Mouse (Mus musculus): ENCODE results near the gene Epo. TPM values are rescaled to one million over a fixed set of nuclear protein-coding genes. Genes with fewer than 3 reads are reported as not detected.
A peak's percentile ranks its signal among the peaks of the same experiment; 100 is the strongest.

The Epo gene
- polyA plus RNA-seq, 1 experiment from 2014 or later: 0.63 TPM

DNA sequence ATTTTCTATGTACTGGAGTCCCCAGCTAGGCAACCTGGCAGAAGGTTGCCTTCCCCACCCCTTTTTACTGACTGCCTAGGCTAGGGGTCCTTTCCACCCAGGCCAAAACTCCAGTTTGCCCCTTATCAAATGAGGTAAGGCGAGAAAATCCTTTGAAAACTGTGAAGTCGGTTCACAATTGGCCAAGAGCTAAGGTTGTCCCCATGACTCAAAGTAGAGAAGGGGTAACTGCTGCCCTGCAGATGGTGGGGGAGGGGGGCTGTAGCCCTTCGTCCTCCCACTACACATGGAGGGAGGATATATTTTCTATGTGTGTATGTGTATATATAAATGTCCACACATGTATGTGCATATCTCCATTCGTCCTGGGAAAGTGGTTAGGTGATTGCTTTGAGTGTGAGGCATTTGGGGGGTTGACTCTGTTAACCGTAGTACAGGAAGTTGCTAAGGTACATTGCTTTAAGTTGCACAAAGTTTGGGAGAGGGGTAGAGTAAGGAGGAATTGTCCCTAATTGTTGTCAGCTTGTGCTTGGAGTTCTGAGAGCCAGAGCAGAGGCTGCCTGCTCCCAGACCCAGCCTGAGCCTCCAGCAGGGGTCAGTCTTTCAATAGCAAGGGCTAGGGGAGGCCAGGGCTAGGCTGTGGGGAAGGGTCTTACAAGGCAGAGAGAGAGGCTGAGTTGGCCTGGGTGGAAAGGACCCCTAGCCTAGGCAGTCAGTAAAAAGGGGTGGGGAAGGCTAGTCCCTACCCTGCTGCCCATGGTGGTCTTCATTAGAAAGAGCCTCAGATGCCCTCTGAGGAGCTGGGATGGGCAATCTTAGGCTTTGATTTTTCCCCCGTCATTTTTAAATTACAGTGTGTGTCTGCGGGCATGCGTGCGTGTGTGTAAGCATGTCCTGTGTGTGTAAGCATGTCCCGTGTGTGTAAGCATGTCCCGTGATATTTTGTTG lies 19.9 kb downstream of the Epo start:
- Histone ChIP-seq H3K27ac (no peak overlapping the region), H3K36me3 (peaks cover 12% of the 10 kb centered on the region), H3K9me3 (no peaks in the 10 kb centered on the region), H3K4me1 (replicated peaks) (peaks cover 24% of the 10 kb centered on the region), H3K4me3 (replicated peaks) (no peak overlapping the region), H3K4me2 (replicated peaks) (0 out of 2 replicates have a peak overlapping the region, but pooled peaks have one; percentile 86), H3K27me3 (replicated peaks) (no peaks in the 10 kb centered on the region), H3K9ac (no peak overlapping the region)
- ATAC-seq: no peak
- 76% methylated on average over 11 of the region's 11 CpGs for WGBS

DNA sequence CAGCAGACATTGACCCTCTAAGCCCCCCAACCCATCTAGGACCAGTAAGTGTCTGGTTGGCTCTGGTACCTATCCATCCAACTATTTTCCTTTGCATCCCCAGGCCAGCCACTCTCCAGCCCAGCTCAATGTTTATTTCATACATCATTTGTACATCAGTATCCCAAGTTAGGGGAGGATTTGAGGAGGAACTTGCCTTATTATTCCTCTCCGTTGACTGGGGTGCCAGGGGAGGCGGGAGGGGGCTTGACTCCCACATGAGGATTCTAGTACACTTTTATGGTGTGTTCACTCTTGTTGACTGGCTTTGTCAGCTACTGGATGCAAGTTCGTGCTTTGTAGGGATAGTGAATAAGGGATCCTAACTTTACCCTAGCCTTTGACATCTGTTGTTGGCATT lies 21.3 kb downstream of the Epo start:
- no peaks in the 10 kb centered on the region for H3K27me3 ChIP-seq (replicated peaks)
- peak overlapping the region; percentile 86 for H3K4me2 ChIP-seq (replicated peaks)
- WGBS: 52% methylated on average over 3 of the region's 3 CpGs
- peaks cover 24% of the 10 kb centered on the region for H3K4me1 ChIP-seq (replicated peaks)
- peak overlapping the region; percentile 95 for H3K9ac ChIP-seq
- ATAC-seq: no peak
- no peaks in the 10 kb centered on the region for H3K9me3 ChIP-seq
- H3K4me3 ChIP-seq (replicated peaks): peak overlapping the region; percentile 93
- peaks cover 8% of the 10 kb centered on the region; the same call in 1 of the 2 replicates for H3K36me3 ChIP-seq
- 0 out of 2 replicates have a peak overlapping the region, but pooled peaks have one; percentile 77 for H3K27ac ChIP-seq

DNA sequence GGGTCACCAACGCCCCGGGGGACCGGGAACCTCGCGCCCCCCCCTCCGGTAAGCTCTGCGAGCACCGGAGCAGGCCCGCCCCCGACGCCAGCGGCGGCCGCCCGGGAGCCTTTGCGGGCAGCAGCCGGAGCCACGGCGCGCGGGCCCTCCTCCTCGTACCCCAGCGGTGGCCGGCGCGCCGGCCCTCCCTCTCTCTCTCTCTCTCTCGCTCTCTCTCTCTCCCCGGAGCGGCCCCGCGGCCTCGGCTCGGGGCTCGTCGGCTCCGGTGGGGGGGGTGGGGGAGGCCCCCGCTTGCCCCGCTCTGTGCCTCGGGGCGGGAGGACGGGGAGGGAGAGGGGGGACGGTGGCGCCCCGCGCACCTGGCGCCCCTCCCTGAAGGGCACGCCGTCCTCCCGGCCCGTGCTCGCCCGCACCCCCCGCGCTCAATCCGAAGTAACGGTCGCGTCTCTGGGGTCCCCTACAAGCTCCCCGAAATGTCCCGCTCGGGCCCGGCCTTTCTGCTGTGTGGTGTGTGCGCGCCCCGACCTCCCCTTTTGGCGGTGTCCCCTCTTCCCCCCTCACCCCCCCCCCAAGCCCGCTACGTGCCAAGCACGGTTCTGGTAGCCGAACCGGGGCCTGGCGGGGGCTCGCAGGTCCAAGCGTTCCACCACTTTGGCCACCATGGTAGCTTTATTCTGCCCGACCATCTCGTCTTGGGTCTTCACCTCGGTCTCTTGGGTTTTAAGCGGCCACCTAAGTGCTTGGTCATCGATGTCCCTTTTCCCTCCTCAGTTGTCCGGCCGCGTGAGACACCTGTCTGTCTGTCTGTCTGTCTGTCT lies 22.3 kb downstream of the Epo start:
- Histone ChIP-seq H3K36me3 (peaks cover 8% of the 10 kb centered on the region; the same call in 1 of the 2 replicates), H3K4me3 (replicated peaks) (peak overlapping the region; percentile 93), H3K9me3 (no peaks in the 10 kb centered on the region), H3K27ac (peak overlapping the region; percentile 77), H3K4me1 (replicated peaks) (peaks cover 24% of the 10 kb centered on the region), H3K27me3 (replicated peaks) (no peaks in the 10 kb centered on the region), H3K4me2 (replicated peaks) (peak overlapping the region; percentile 86), H3K9ac (peak overlapping the region; percentile 95)
- under 1% methylated on average over 38 of the region's 83 CpGs for WGBS
- ATAC-seq: peak; percentile 71

DNA sequence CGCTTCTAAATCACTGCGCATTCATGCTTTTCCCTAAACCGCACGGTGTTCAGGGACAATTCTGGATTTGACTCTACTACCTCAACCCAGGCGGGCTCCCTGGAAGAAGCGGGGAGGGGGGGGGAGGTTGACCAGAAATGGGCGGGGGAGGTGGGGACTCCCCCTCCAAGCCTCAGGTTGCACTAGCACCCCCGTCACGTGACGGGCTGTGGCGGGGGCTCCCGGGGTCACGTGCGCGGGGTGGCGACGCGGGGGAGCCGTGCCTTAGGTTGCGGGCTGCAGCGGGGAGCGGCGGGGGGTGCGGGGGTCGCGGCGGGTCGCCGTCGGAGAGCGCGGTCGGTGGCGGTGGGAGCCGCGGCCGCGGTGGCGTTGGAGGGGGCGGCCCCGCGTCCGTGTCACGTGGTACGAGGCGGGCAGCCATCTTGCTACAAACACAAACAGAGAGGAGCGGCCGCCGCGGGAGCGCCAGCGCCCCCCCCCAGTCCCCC lies 23.0 kb downstream of the Epo start:
- H3K27me3 ChIP-seq (replicated peaks): no peaks in the 10 kb centered on the region
- peak overlapping the region; percentile 86 for H3K4me2 ChIP-seq (replicated peaks)
- WGBS: 4% methylated on average over 26 of the region's 52 CpGs
- no peaks in the 10 kb centered on the region for H3K9me3 ChIP-seq
- H3K9ac ChIP-seq: peak overlapping the region; percentile 95
- peaks cover 24% of the 10 kb centered on the region for H3K4me1 ChIP-seq (replicated peaks)
- H3K36me3 ChIP-seq: peaks cover 8% of the 10 kb centered on the region; the same call in 1 of the 2 replicates
- H3K27ac ChIP-seq: peak overlapping the region; percentile 77
- H3K4me3 ChIP-seq (replicated peaks): peak overlapping the region; percentile 93
- ATAC-seq: peak; percentile 88

DNA sequence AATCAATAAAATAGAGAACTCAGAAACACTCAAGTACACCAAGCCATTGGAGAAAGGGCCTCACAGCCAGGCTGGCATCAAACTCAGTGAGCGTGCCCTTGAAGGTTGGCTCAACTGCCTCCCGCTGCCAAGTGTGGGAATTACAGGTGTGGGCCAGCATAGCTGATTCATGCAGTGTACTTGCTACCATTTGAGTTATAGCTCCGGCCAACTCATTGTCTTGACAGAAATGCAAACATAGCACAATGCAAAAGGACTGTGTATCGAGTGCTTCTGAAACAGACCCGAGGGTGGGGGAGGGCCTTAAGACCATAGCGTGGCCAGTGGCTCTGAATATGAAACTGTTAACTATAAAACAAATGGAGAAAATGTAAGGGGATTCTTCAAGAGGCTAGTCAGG lies 29.0 kb downstream of the Epo start:
- Histone ChIP-seq H3K9ac (no peak overlapping the region), H3K4me2 (replicated peaks) (no peak overlapping the region), H3K27ac (no peak overlapping the region), H3K4me1 (replicated peaks) (0 out of 2 replicates have a peak, but pooled peaks cover 6% of the 10 kb centered on the region), H3K36me3 (0 out of 2 replicates have a peak, but pooled peaks cover 3% of the 10 kb centered on the region), H3K9me3 (no peaks in the 10 kb centered on the region), H3K27me3 (replicated peaks) (no peaks in the 10 kb centered on the region), H3K4me3 (replicated peaks) (no peak overlapping the region)
- ATAC-seq: no peak
- 77% methylated on average over 6 of the region's 6 CpGs for WGBS

DNA sequence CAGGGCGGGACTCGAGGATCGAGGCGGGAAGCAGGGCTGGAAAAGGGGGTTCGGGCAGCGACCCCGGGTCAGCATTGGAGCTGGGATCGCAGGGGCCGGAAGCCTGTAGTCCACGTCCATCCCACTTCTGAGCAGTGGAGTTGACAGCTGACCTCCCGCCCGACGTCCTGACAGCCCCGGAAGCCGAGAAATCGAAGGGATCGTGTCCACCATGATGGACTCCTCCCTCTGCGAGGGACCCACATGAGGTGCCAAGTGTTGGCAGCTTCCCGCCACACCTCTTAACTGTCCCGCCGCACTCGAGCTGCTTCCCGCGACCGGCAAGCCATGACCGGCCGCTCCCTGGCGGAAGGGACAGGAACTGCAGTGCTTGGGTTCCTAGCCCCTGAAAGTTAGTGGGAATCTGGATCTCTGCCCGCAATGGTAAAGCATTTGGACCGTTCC lies 30.4 kb downstream of the Epo start:
- ATAC-seq: peak; percentile 92
- Histone ChIP-seq H3K9ac (peak overlapping the region; percentile 66), H3K27me3 (replicated peaks) (no peaks in the 10 kb centered on the region), H3K4me3 (replicated peaks) (peak overlapping the region; percentile 58), H3K9me3 (no peaks in the 10 kb centered on the region), H3K4me2 (replicated peaks) (peak overlapping the region; percentile 73), H3K4me1 (replicated peaks) (0 out of 2 replicates have a peak, but pooled peaks cover 6% of the 10 kb centered on the region), H3K27ac (peak overlapping the region; percentile 94), H3K36me3 (0 out of 2 replicates have a peak, but pooled peaks cover 3% of the 10 kb centered on the region)
- 0% methylated on average over 29 of the region's 30 CpGs for WGBS

DNA sequence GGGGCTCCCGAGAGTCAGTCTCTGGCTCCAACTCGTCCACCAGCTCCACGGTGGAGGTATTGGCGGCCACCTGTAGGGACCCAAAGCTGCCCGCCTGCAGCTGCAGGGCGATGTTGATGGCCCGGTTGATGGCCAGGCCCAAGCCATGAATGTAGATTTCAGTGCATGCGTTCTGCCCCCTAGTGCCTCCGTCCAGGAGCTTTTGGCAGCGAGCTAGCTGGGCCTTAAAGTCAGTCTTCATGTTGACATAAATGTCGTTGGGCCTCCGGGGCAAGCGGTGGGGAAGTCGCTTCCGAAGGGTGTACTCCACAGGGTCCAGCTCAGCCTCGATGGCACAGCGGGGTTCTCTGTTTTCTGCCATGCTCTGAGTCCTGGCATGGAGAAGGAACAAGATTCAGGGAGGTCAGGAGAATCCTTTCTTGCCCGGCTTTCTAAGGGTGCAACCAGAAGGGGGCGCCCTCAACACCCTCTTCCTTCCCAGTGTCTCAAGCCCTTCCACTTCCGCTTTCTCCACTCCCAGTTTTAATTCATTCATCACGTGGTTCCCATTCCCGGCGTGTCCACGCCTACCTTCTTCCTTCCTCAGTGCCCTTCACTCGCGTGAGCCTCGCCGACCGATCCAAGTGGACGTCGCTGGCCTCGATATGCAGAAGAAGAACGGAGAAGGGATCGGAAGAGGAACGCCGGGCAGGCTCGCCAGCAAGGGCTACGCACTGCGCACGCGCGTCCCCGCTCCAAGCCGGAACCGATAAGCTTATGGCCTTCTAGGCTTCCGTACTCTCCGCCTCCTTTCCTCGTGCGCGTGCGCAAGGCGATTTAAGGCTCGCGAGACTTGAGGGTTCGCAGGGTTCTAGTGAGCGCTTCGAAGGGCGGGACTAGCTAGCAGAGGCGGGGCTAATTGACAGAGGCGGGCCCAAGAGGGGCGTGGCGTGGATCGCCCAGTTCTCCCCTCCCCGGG lies 31.1 kb downstream of the Epo start, which contains the start of gene Pop7:
TSS of gene Pop7 (minus strand) at position 810 of the 958 bp plus-strand sequence.
- peak within 1 kb of the TSS; percentile 80 for H3K9ac ChIP-seq
- H3K36me3 ChIP-seq: 0 out of 2 replicates have a peak, but pooled peaks cover 3% of the 10 kb centered on the region
- peak; percentile 97 for ATAC-seq
- H3K27ac ChIP-seq: peak within 1 kb of the TSS; percentile 97
- H3K4me1 ChIP-seq (replicated peaks): 0 out of 2 replicates have a peak, but pooled peaks cover 6% of the 10 kb centered on the region
- peak within 1 kb of the TSS; percentile 85 for H3K4me2 ChIP-seq (replicated peaks)
- peak within 1 kb of the TSS; percentile 58 for H3K4me3 ChIP-seq (replicated peaks)
- H3K27me3 ChIP-seq (replicated peaks): no peaks in the 10 kb centered on the region
- 3% methylated on average over 64 of the region's 64 CpGs for WGBS
- H3K9me3 ChIP-seq: no peaks in the 10 kb centered on the region

DNA sequence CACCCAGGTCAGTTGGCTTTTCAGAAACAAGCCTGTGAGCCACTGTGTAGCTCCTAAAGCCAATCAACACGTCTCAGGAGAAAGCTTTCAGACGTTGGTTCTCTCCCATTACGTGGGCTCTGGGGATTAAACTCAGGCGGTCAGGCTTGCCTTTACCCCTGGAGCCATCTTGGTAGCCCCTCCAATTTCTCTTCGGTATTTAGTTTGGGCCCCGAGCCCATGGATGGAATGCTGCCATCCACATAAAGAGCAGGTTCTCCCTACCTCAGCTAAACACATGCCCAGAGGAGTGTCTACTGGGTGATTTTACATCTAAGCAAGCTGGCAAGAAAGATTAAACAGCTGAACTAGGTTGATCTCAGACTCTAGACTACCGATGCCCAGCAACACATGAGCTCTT lies 32.9 kb downstream of the Epo start:
- H3K27me3 ChIP-seq (replicated peaks): no peaks in the 10 kb centered on the region
- 0 out of 2 replicates have a peak, but pooled peaks cover 3% of the 10 kb centered on the region for H3K36me3 ChIP-seq
- H3K27ac ChIP-seq: no peak overlapping the region
- H3K9ac ChIP-seq: no peak overlapping the region
- WGBS: 92% methylated on average over 7 of the region's 7 CpGs
- no peak overlapping the region for H3K4me2 ChIP-seq (replicated peaks)
- no peak overlapping the region for H3K4me3 ChIP-seq (replicated peaks)
- no peak for ATAC-seq
- no peaks in the 10 kb centered on the region for H3K9me3 ChIP-seq
- 0 out of 2 replicates have a peak, but pooled peaks cover 6% of the 10 kb centered on the region for H3K4me1 ChIP-seq (replicated peaks)

DNA sequence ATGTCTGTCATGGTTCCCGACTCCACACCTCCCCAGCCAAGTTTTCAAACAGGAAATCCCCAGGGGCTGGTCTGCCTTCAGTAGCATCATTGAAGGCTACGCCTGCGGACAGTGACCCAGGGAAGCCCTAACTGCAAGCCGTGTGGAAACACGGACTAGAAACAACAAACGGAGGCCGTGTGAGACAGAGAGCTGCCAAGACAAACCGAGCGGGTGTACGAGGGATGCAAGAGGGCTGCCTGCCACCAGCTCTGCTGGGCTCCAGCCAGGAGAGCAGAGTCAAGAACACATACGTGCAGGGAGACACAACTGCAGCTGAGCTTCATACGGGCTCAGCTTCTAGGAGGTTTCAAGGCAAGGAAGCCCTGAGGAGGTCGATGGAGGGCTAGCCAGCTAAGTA lies 39.2 kb downstream of the Epo start:
- Histone ChIP-seq H3K27me3 (replicated peaks) (no peaks in the 10 kb centered on the region), H3K4me1 (replicated peaks) (no peaks in the 10 kb centered on the region), H3K4me2 (replicated peaks) (no peak overlapping the region), H3K4me3 (replicated peaks) (no peak overlapping the region), H3K27ac (no peak overlapping the region), H3K36me3 (no peaks in the 10 kb centered on the region), H3K9ac (no peak overlapping the region), H3K9me3 (no peaks in the 10 kb centered on the region)
- no peak for ATAC-seq
- WGBS: 70% methylated on average over 13 of the region's 13 CpGs

DNA sequence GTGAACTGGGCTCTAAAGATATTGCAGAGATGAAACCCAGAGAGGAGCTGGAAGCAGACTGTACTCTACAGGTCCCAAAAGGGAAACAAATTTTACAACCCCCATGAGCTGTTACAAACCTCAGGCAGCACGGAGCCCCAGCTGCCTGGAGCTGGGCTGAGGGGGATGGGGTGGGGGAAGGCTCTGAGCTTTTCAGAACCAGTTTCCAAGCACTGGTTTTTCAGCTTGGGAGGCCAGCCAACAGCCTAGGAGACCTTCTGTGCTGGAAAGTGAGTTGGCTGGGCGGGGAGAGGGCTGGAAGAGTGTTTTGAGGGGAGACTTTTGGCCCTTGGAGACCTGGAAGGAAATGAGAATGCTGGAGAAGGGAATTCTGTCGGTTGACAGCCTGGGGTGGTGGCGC lies 41.5 kb downstream of the Epo start:
- no peak for ATAC-seq

DNA sequence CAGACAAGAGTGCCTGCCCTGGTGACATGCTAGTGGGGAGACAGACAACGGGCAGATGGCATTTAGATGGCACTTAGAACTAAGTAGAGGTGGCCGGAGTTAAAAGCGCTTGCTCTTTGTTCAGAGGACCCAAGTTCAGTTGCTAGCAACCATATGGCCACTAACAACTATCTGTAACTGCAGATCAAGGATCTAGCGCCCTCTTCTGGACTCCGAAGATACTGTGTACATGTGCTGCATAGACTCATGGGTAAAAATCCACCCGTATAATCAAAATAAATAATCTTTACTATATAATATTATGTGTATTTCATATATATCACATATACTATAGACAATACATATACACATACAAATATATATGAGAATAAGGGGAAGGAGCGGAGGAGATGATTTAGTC lies 45.4 kb downstream of the Epo start:
- ATAC-seq: no peak
- no peaks in the 10 kb centered on the region for H3K9me3 ChIP-seq
- H3K36me3 ChIP-seq: no peaks in the 10 kb centered on the region
- no peak overlapping the region for H3K4me2 ChIP-seq (replicated peaks)
- no peak overlapping the region for H3K9ac ChIP-seq
- no peaks in the 10 kb centered on the region for H3K4me1 ChIP-seq (replicated peaks)
- 85% methylated on average over 7 of the region's 7 CpGs for WGBS
- H3K4me3 ChIP-seq (replicated peaks): no peak overlapping the region
- no peak overlapping the region for H3K27ac ChIP-seq
- peaks cover 18% of the 10 kb centered on the region for H3K27me3 ChIP-seq (replicated peaks)

More for the DNA sequence above, 41.5 kb downstream of the Epo start:
- no peaks in the 10 kb centered on the region for H3K9me3 ChIP-seq
- H3K4me2 ChIP-seq (replicated peaks): no peak overlapping the region
- 50% methylated on average over 4 of the region's 4 CpGs for WGBS
- H3K4me3 ChIP-seq (replicated peaks): no peak overlapping the region
- H3K27me3 ChIP-seq (replicated peaks): peaks cover 7% of the 10 kb centered on the region; the same call in 1 of the 2 replicates
- H3K36me3 ChIP-seq: no peaks in the 10 kb centered on the region
- H3K27ac ChIP-seq: no peak overlapping the region
- H3K9ac ChIP-seq: 0 out of 2 replicates have a peak overlapping the region, but pooled peaks have one; percentile 18
- H3K4me1 ChIP-seq (replicated peaks): no peaks in the 10 kb centered on the region

Data from intestine, embryonic 15.5 days (tissue).